Mouse (Mus musculus) retina, postnatal 7 days (tissue): Measurements from ENCODE around the gene Rufy1.
A peak's percentile ranks its signal among the peaks of the same experiment; 100 is the strongest.

Source experiments
- DNase-seq: peaks from one replicate; pipeline ENCODE4 v3.0.0-alpha.2; 2012; ENCODE audit warnings: low read depth, low spot score

The Rufy1 gene

DNA sequence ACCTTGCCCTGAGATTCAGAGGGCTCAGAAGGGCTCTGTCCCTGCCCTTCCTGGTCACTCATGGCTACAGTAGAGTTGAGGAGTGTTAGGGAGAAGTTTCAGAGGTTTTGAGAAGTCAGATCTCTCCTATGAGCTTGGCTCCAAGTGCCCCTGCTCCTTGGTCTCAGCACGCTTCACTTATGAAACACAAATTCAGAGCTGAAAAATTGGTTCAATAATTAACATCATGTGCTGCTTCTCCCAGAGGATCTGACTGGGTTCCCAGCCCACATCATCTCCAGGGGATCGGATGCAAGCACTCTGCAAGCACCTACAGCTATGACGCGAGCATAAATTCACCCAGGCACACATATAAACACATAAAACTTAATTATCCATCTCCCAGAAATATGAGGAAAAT is 4.9 kb downstream of the Rufy1 start:
- no peak for DNase-seq

DNA sequence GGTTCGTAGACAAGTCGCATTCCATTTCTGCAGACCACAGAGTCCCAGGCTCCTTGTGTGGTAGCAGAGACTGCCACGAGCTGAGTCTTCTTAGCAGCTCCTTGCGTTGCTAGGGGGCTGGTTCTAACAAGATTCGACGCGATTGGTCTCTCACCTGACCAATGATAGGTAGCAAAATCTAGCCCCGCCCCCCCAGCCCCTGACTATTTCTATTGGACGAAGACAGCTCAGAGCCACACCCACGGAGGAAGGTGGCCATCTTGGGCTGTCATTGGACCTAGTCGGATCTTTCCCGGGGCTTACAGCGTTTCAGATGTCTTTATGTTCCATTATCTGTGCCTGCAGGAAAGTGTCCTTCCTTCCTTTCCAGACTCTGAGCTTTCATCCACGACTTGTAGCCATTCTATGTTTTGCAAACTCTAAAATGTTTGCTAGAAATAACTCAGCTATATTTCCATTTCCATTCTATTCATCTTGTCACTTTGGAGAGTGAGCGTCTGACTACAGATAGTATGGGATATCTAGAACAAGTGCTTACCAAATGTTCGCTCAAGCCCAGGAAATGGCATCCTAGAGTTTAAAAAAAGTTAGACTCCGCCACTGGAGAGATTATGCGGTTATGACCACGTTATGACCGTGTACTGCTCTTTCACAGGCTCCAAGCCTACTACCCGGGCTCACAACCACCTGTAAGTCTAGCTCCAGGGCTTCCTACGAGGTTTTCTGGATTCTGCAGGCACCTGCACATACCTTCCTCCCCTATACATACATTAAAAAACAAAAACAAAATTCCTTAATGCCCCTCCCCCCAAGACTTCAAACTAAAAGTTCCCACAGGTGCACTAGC is 8.8 kb downstream of the Rufy1 start:
- DNase-seq, result peak; percentile 78

DNA sequence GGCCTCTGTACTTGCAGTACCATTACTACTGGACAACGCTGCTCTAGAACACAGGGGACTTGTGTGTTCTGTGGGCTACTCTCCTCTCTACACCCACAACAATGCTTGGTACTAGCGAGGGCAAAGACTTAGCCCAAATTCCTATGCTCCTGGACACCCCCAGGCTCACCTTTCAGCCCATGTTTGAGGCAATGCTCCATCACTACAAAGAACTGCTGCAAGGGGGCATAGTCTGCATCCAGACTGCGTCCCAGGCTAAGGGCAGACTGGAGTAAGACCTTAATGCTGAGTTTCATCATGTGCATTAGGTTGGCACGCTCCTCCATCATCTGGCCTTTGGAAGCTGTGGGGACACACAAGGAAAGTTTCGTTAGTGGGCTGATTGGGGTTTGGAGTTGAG is 9.5 kb downstream of the Rufy1 start:
- DNase-seq, result no peak

DNA sequence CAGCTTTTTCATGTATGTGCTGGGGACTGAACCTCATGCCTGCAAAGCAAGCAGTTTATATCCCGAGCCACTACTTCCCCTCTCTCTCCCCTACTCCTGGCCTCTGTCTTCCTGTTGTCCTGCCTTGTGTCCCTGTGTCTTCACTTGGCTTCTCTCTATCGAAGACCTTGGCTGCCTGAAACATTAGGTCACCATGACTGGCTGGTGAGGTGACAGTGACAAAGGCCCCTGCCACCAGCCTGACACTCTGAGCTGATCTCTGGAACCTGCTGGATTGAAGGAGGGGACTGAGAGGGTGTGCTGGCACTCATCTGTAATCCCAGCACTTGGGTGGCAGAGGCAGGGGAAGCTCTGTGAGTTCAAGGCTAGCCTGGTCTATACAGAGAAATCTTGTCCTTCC is 13.1 kb downstream of the Rufy1 start:
- no peak for DNase-seq

DNA sequence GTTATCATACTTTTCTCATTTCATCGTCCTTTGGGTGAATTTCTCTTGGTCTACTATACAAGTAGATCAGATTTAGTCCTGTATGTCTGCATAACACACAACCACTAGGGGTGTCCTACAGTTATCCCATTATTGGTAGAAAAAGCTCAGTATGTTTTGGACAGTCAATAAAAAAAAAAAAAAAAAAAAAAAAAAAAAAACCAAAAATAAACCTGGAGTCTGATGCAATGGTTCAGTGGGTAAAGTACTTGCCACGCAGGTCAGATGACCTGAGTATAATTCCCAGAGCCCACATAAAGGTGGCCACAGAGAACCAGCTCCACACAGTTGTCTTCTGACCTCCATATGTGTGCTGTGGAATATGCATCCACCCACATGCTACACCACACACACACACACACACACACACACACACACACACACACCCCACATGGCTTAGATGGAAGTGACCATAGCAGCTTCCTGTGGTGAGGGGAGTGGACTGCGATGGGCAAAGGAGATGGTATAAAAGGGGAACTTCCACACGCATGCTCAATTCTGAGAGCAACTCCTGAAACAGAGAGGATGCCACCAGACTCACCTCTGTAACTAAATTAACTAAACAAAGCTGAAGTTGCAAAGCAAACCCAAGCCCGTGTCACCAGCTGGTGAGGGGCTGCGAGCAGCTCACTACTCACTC is 15.2 kb downstream of the Rufy1 start:
- no peak for DNase-seq

DNA sequence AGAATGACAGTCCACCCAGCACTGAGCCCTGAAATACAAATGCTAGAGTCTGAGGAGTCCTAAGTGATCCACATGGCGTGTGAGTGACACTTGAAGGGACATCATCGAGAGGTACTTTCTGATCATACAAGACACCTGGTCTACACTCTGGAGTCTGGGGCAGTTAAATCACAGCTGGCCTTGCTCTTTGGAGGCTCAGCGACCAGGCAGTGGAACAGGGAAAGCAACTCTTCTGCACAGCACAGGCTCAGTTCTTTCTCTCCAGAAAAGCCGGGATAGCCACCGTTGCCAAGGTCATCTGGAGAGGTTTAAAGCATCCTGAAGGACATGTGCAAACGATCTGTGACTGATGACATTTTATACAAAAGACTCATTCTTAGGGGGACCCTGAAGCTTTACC is 23.7 kb downstream of the Rufy1 start:
- no peak for DNase-seq

DNA sequence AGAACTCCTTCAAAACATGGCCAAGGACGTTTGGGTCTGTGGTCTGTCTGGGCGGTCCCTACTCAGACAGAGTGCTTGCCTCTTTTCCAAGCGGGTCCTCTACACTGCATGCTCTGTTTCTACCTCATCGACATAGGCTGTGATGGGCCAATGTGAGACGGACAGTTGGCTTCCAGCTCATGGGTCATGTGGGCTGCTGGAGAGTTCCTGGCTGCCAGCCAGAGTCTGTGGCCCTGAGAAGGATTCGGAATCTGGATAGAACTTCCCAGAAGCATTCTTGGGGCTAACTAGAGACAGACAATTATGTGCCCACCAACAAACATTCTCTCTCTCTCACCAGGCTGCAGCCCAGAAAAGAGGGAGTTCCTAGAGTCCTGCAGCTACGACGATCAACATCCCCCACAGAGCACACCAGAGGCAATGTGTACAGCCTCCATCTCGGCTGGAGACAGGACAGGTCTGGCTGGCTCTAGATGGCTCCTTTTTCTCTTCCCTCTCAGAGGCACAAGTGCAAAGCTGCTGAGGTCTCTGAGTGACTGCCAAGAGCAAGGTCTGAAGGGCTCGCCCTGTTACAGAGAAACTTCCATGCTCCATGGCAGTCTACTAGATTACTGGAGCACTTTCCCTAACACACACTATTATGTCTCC is 27.4 kb downstream of the Rufy1 start:
- DNase-seq, result no peak

DNA sequence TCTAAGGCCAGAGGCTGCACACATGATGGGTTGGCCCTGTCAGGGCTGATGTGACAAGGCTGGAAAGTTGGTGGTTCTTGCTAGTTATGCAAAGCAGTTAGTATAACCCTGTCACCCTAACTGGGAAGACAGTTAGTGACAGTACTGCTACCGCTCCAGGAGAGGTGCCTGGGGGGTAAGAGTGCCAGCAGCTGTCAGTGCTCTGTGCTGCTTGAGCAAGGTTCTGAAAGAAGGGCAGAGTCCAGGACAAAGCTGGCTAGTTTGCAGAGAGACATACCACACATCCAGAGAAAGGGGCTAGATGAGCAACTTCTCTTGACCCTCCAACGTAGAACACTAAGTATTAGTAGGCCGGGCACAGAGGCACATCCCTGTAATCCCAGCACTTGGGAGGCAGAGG is 28.4 kb downstream of the Rufy1 start:
- no peak for DNase-seq

DNA sequence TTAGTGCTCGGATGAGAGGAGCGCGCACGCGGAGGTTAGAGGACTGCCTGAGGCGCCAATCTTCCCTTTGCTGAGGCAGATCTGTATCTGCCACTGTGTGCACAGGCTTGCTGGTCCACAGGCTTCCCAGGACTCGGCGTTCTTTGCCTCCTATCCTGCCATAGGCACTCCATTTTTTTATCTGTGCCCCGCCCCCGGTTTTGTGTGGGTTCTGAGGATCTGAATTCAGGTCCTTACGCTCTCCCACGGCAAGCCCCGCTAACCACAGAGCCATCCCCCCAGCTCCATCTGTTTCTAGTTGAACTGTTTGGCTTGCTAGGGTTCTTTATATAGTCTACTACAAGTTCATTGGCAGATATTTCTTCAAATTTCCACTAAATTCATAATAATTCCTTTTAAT is 32.1 kb downstream of the Rufy1 start:
- no peak for DNase-seq

DNA sequence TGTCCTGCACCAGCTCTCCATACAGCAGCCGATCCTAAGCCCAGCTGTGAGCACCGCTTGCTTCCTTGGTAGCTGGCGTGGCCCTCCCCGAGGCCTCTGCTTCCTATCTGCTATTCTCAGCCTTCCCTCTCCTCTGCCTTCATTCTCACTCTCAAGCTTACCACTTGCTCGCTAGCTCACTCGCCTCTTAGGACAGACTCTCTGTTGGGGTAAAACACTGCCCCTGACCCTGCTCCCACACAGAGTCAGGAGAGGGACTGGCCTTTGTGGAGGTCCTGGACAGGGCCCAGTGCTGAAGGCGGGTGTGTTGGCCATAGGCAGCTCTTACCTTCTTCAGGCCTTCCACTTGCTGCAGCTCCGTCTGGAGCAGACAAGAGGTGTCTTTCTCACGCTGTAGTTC is 33.6 kb downstream of the Rufy1 start:
- no peak for DNase-seq

DNA sequence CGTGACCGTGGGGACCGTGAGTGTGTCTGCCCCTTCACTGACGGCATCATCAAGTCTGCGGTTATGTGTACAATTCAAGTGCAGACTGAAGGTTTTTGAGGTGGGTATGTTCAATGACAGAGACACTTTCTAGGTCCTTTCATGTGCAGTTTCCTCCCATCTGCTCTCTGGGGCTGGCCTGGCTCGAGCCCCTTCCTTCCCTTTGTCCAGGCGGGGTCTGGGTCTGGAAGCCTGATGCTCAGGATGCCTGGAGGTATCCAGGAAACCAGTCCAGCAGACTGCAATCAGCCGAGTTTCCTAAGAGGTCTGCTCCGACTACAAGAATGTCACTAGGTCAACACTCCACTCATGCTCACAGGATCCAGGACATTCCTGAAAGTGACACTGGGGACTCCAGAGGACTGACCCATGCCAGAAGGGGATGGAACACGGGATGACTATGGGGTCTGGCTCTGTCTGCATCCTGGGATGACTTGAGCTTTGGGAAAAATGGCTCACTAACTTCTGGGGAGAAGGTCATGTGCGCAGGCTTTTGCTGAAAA is 34.1 kb downstream of the Rufy1 start:
- DNase-seq, result no peak

DNA sequence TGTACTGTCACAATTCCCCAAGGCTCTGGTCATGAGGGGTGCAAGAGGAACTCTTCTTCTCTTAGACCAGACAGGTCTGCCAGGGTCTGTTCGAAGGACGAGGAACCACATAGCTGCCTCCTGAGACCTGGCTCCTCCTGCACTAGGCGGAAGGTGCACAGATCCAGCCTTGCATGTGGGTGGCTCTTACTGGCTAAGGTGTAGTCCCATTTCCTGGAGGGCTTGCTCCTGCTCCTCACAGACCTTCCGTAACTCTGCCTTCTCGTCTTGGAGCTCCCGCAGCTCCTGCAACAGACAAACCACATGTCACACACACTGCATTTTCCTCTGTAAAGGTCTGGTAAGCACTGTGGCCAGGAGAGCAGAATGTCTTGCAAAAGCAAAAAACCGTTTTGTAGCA is 36.2 kb downstream of the Rufy1 start:
- DNase-seq, result no peak

DNA sequence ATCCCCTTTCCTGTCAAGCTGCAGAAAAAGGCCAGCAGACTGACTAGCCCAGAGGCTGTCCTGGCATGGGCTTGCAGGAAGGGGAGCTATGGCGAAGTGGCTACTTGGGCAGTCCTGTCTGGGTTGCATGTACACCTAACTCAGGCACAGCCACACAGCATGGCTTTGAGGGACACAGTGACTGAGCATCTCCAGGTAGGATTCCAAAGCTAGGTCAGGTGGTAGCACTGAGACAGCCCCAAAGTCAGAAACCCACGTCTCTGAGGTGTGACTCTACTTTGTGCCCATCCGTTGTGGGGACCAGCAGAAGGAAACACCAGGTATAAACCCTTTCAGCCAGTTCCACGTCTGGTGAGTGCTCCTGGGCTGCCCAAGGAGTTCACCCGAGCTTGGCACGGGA is 37.6 kb downstream of the Rufy1 start:
- DNase-seq, result no peak

DNA sequence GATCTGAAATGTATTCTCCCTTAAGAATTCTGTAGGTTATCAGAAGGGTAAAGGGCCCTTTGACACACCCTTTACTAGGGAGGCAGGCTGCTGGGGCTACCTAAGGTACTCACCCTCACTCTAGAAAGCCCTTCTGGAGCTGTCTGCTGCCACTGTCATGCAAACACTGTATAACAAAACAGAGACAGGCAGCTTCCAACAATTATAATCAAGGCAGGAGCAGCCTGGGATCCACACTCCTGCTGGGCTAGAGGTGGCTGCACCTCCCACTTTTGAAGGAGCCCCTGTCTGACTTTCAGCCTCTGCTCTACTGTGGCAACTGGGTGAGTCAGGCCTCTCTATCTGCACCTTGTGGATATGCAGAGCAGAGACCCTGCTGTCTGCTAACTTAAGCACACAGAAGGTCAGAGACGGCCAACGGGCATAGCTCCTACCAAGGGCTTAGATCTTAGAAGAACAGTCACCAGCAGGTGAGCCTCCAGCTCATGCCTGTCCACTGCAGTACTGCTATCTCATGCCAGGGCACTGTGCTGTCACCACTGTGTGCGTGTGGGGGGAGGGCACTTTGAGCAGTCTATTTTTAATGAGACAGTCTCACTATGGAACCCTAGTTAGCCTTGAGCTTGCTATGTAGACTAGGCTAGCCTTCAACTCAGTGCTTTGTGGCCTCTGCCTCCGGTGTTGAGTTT is 39.5 kb downstream of the Rufy1 start:
- no peak for DNase-seq

DNA sequence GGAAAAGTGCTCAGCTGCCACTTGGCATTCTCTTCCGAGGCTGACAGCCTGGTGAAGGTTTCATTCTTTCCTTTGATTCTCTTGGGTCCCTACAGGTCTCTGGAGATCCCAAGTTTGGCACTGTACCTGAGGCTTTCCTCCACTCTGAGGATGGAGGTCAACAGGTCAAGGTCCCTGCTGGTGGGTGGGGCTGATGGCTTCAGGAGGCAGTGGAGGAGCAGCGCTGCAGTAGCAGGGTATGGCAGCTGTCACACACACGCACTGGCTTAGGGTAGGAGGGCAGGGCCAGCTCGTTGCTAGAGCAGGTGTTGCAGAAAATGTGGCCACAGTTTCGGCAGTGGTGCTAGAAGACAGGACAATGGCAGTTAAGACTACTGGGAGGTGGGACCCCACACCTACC is 41.3 kb downstream of the Rufy1 start:
- DNase-seq, result no peak

DNA sequence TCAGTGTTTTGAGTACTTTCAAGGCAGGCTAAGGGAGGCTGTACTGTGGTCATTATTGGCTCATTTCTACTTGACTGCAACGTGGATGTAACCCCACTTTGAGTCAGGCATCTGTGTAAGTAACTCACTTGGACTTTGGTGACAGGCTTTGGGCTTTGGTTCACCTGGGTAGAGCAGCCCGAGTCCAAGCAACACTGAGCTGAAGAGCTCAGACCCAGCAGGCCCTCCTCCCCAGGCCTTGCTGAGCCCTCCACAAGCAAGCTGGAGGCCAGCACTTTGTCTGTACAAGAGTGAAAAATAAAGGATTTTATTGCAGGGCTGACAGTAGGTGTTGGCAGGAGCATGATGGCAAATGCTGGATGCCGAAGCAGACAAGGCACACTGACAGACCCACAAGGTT is 41.9 kb downstream of the Rufy1 start:
- DNase-seq, result no peak

DNA sequence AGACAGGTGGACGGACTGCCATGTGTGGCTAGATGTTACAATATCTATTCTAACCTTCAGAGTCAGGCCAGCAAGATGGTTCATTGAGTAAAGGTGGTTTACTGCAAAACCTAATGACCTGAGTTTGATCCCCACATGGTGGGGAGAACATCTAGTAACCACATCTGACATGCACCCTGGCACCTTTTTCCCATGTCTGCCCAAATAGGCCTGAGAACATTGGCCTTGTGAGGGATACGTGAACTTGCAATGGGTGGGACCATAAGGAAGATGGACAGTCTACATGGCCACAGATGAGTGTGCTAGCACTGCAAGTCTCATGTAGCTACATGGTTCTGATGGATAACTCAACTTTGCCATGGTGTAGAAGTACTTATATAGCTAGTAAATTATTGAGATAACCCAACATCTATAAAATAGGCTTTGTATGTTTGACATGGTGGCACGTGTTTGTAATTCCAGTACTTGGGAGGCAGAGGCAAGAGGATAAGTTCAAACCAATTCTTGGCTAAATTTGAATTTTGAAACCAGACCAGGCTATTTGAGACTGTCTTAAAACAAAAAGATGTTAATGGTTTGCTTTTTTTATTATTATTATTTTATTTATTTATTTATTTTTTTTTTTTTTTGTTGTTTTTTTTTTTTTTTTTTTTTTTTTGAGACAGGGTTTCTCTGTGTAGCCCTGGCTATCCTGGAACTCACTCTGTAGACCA is 42.6 kb downstream of the Rufy1 start:
- DNase-seq, result no peak

DNA sequence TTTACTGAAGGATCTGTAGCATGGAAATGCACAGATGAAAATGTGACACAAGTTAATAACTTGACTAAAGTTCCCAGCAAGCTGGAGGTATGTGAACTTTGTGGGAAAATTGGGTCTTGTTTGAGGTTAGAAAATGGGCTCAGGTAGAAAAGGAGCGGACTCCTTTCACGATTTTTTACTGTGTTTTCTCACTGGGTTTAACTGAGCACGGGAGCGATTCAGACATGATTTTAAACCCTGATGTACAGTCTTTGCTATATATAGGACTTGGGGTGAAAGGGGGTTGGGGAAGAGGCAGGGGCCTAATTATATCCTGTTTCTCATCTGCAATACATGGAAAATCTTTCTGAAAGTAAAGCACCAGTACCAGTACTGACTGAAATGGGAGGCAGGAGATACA is 43.2 kb downstream of the Rufy1 start:
- DNase-seq, result no peak

DNA sequence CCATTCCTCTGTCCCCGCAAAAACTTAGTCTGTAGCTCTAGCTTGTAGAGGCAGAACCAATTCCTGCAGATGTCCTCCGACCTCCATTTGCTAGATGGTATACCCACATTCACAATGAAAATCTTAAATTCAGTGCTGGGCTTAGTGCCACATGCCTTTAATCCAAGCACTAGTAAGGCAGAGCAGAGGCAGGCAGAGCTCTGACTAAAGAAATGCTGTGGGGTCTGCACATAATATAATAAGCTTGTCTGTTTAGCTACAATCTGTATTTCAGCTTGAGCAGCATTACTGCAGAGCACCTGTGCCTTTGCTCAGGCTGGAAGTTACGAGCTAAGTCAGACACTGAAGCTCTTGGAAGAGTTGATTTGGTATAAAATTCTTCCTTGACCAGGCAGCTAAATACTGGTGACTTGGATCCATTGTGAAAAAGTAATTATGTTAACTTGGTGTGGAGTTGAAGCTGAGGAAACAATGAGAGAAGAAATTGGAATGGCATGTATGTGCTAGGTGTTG is 43.7 kb downstream of the Rufy1 start:
- DNase-seq, result no peak

DNA sequence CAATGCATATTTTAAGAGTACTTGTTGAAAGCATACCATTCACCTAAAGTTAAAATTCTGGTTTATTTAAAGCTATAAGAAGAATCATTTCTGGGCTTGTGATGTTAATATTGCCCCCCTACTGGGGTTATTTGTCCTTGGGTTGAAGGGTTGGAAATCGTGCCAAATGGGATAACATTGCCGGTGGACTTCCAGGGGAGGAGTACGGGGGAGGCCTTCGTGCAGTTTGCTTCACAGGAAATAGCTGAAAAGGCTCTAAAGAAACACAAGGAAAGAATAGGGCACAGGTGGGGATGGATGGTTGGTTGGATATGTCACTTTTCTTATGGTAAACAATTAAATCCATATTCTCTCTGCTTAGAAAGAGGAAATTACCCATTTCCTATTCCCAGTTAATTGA is 49.6 kb downstream of the Rufy1 start:
- no peak for DNase-seq
